Mouse (Mus musculus) heart, adult 11 months (tissue): ENCODE data around the gene Serhl.
A peak's percentile ranks its signal among the peaks of the same experiment; 100 is the strongest.
"Not testable (repeated sequence)": the region's sequence is repeated elsewhere in the genome, so short reads cannot be mapped to it uniquely, and the experiment has no call there.

ENCODE experiments used
- DNase-seq: peaks from one replicate; pipeline ENCODE4 v3.0.0; 2022

Gene Serhl

GRCm38 (mm10) chr15:83089429-83089605, at the start of gene Serhl:
TSS of gene Serhl (plus strand) at chr15:83089506.
- no peak for DNase-seq

- no peak for DNase-seq
Observed at GRCm38 (mm10) chr15:83040156-83040555, 49.1 kb upstream of the Serhl start.

DNA sequence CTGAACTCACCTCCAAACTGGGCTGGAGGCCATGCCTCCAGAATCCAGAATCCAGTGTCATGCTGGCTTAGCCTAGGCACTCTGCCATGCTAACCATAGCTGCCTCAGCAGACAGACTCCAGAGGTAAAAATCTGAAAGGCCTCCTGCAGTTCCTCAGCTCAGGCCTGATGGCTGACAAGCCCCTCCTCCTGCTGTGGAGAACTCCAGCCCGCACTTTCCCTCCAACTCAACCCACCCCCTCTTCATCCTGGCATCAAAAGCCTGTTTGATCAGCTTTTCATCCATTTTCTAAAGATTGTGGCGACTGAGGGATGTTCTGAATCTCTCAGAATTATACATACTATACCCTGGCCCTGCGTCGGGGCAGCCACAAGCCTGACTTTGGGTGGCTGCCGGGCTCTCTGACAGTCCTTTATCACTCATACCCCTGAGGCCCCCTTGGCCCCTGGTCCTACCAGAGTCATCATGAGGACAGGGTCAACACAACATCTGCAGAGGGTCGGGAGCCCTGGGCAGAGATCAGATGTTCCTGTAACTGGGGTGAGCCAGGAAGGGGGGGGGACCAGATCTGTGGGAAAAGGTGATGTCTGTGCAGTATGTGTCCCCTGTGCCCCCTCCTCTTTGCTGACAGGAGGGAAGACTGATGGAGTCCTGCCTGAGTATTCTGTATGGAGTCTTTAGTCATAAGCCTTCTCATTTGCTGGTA, 46.5 kb upstream of the Serhl start:
- DNase-seq = no peak

DNA sequence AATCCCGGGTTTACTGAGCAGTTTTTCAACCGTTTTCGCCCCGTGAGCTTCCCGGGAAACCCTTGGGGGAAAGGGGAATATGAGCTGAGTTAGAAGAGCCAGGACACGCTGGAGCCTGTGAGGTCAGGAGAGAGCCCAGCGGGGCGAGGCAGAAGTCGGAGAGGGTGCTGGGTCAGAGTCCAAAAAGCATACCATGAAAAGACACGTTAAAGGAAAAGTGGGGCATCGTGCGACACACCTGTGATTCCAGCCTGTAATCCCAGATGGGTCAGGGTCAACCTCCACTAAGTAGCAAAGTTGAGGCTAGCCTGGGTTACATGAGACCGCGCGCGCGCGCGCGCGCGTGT, 46.0 kb upstream of the Serhl start:
- no peak for DNase-seq

DNA sequence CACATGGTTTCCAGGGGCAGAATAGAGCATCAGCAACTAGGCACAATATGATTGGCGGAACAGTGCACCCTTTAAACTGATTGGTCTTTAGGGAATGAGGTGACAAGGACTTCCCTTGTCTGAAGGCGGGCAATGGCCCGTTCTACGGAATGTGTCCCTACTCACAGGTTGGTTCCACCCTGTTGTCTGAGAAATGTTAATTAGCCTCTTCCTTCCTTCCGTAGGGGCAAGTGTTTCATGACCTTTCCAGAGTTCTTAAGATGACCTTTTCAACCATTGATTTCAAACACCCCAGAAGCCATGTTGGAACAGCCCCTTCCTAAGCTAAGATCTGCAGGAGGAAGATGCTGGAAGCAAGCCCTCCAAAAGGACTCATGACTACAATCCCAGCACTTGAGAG, 43.7 kb upstream of the Serhl start:
- DNase-seq = not testable (repeated sequence)

DNA sequence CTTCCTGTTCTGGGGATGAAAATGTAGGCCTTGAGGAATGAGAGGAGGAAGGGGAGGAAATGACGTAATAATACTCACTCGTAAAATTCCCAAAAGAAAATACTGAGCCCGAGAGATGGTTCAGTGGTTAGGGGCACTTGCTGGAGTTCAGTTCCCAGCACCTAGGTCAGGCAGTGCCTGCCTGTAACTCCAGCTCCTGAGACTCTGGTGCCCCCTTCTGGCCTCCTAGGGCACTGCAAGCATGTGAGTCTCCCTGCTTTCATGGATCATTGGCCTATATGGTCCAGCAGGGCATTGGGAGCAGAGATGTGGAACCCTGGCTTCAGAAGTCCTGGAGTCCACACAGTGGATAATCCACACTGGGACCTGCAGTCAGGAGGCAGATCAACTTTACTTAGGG, 43.0 kb upstream of the Serhl start:
- no peak for DNase-seq

DNA sequence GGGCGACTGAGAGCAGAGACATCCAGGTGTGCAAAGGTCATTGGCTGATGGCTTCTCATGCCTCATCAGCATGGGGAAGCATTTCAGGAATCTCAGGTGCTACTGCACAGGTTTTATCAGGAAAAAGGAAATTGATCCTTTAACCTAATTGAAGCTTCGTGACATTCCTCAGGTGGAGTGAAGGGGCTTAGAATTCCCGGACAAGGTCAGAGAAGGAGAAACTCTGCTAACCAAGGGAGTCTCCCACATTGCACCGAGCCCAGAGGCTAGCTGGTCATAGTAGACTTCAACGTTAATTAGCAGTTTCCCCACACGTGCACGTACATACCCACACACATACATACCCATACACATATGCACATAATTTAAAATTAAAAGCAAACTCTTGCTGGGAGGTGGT, 42.6 kb upstream of the Serhl start:
- no peak for DNase-seq

DNA sequence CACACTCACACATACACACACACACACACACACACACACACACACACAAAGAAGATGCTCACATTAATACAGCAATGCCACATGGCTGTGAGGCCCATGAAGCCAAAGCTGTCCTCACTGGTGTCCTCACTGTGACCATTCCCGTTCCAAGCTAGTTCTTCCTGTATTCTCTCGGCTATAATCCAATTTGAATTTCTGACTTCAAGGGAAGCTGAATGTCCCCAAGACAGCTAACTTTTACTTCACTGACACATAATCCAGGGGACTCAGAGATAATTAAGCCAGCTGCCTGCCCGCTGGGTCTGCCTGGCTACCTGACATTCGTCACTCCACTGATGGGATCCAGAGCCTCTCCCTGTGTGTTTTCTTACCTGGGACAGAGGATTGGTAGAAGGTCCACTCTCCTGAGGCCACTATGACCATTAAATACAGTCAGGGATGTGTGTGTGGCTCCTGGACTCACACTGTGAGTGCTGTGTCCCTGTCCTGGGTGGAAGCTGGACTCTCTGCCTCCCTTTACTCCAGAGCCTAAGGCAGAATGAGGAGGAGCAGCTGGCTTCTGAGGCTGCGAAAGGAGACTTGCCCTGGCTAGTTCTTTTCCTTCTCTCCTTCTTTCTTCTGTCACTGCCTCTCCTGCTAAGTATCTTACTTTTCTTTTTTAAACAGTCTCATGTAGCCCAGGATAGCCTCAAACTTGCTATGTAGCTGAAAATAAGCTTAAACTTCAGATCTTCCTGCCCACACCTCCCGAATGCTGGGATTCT, 36.8 kb upstream of the Serhl start:
- DNase-seq = no peak

DNA sequence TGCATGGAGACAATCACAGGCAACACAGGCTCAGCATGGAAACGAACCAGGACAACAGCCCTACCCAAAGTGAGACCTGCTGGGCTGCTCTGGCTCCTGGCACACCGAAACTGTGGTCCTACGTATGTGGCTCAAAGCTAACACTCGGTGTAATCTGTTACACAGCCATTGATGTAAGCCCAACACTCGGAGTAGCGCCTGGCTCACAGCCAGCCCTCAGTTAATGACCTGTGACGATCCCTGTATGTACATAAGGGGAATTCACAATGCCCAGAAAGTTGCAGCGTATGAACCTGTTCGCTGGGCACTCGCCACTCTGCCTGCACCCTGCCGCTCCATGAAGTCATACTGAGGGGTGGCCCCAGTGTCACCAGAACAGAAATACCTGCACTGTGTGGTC, 36.0 kb upstream of the Serhl start:
- no peak for DNase-seq

DNA sequence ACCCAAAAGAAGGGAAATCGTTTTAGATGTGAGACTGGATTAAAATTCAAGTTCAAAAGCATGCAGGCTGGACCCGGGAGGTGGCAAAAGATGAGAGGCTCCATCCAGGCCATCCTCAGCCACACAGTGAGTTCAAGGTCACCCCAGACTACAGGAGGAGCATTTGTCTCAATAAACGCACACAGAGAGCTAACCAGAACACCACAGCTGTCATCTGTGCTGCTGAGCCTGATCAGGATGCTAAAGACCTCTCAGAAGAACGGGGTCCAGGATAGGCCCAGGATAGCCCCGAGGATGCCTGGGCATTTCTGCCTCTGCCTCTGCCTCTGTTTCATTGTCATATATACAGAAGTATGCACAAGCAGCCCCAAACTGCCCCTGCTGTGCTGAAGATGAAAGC, 33.7 kb upstream of the Serhl start:
- no peak for DNase-seq

DNA sequence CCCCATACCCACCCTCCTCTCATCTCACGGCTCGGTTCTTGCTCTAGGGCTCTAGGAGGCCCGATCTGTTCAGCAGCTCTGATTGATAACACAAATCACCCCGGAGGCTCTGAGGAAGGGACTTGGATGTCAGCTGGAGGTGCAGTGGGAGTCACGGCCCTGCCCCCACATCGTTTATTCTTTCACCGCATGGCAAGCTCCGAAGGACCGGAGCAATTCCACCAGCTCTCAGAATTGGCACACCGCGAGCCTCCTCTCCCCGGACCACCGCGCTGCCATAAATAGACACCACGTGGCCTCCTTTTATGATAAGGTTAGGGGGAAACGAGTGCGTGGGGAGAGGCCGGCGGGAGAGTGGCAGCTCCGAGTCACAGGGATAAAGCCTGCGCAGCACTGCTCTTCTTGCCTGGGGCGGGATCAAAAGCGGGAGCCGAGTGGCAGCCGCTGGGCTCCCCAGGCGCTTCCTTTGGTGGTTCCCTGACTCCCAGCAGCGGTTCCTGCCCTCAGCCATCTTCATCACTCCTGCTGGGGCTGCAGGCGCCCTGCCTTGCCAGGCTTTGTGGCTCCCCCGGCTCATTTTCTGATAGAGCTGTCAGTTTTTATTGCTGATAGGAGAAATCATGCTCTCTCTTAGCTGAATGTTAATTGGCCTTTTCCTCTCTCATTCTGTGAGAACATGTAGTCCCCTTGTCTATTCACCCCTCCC, 32.8 kb upstream of the Serhl start:
- peak; percentile 93 for DNase-seq

DNA sequence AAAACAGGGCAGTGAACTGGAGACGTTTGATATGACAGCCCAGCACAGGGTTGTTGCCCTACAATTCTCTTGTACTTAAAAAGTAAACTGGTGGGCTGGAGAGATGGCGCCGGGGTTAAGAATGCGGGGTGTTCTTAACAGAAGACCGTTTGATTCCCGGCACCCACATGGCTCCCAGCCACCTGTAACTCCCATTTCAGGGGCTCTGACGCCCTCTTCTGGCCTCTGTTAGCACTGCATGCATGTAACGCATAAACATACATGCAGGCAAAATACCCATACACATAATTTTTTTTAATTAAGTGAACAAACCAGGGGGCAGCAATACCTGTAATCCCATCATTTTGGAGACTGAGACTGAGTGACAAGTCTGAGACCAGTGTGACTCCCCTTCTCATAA, 31.8 kb upstream of the Serhl start:
- no peak for DNase-seq

GRCm38 (mm10) chr15:83059233-83059660, 30.1 kb upstream of the Serhl start:
- no peak for DNase-seq

- no peak for DNase-seq
Observed at GRCm38 (mm10) chr15:83061689-83062088, 27.6 kb upstream of the Serhl start.

- not testable (repeated sequence) for DNase-seq
Observed at GRCm38 (mm10) chr15:83062582-83062981, 26.7 kb upstream of the Serhl start.

- no peak for DNase-seq
Observed at GRCm38 (mm10) chr15:83065543-83065942, 23.8 kb upstream of the Serhl start.

DNA sequence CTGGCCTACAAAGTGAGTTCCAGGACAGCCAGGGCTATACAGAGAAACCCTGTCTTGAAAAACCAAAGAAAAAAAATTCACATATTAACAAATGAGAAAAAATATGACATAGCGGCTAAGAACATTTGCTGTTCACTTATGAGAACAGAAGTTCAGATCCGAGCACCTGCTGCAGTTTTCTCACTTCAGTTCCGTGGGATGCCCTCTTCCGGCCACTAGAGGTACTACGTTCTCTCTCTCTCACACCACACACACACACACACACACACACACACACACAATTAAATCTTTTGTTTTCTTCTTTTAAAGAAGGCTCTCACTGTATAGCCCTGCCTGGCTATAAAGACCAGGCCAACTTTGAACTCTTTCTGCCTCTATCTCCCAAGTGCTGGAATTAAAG, 21.0 kb upstream of the Serhl start:
- DNase-seq = no peak

DNA sequence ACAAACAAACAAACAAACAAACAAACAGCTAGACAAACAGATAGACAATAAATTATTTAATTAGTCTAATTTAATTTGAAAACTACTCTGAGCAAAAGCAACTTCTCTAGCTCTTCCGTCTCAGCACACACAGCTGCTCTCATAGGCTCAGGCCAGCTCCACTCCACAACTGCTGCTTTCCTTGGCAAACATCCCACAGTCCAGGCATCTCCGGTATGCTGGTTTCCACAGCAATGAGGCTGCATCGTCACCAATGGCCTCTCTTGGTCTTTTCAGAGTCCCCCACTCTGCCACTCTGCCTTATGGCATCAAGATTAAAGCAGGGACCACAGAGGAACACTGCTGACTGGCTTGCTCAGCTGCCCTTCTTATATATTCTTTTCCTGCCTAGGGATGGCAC, 18.4 kb upstream of the Serhl start:
- peak; percentile 95 for DNase-seq

- no peak for DNase-seq
Observed at GRCm38 (mm10) chr15:83071752-83072151, 17.6 kb upstream of the Serhl start.

DNA sequence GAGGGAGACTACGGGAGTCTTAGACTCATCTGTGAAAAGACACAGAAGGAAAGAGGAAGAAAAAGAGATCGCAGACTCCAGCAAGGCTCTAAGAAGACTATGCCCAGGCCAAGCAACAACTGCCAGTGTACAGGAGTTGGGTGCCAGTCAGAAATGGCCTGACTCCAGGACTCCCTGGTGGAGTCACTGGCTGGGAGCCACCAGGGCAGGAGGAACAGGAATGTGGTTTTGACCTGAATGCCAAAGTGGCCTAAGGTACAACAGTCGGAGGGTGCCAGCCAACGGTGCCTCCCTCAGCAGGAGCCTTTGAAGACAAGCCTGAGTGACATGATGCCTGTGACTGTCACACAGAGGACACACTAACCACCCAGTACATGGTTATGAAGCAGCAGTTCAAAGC, 15.1 kb upstream of the Serhl start:
- peak; percentile 93 for DNase-seq

DNA sequence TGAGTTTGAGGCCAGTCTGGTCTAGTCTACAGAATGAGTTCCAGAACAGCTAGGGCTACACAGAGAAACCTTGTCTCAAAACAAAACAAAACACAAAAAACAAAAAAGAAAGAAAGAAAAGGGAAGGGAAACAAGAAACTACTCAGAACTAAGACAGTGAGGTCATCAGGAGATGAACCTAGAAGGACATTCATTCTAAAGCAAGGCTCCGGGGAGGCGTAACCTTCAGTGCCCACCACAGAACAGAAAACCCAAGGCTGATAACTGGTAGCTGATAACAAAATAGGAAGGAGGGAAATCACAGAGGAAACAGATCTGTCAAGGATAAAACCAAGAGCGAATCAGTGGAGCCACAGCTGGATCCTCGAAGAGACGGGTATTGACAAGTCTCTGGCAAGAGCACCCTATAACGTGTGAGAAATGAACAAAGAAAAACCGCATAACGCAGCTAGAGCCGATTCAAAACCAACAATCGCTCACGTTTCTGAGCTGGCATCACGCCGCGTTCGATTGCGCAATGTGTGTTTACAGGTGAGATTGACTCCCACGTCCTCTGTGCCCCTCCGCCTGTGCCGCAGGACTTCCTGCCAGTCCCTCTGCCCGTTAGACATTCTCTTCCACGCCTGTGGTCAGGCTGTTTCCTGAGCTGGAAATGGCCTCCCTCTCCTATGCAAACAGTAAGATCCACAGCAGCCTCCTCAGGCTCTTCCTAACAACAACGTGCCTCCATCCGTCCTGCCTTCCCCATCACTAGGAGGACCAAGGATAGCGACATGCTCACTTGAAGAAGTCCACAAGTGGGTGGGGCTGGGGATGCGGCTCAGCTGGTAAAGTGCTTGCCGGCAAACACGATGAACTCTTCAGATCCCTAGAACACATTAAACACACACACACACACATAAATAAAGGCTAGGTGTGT, 13.4 kb upstream of the Serhl start:
- no peak for DNase-seq

DNA sequence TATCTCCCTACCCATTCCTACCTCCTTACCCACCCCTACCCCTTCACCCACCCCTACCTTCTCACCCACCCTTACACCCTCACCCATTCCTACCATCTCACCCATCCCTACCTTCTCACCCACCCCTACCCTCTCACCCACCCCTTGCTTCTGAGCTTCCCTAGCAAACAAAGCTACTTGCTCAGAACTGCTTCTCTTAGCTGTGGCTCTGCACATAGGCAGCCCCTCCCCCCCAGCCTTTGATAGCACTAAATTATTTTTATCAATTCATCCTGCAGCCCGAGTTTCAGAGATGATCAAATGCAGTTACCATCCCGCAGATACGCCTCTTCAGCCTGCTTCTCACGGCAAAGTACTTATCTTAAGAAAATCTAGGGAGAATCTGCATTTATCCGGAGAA, 5.8 kb upstream of the Serhl start:
- DNase-seq = no peak

GRCm38 (mm10) chr15:83084022-83084640, 5.2 kb upstream of the Serhl start:
- DNase-seq = peak; percentile 97
